In the genomic region with DNA sequence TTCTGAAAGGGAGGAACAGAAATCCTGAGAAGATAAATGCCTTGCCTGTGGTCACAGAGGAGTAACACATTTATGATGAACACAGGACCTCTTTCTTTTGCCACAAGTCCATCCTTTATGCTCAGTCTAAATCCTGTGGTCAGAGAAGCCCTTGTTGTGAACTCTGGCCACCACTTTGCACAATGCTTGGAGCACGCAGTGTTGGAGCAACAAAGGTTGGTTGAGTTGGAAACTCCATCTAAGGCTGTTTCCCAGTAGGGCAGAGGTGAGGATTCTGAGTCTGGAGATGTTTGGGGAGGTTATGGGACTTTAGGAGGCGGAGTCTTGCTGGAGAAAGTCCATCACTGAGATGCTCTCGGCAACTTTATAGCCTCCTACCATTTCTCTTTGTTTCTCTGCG, we compare ENCODE assay signal across 25 mouse cellular contexts. TPM values are rescaled to one million over a fixed set of nuclear protein-coding genes. Genes with fewer than 3 reads are reported as not detected.
"Had no signal": no experiment of that assay in that cellular context is flagged by ENCODE, and none has a peak within 500 bp of the region (broad histone marks: within the 10 kb centered on the region; RNA-seq: fewer than 3 reads in every experiment).

No protein-coding gene starts in this region.

- ATAC-seq: liver, embryonic 12.5 days; midbrain, embryonic 15.5 days had no signal

- DNase-seq: kidney, postnatal 10 days; kidney, postnatal 4 days; lung, postnatal 14 days; retina, postnatal 1 day; right cerebral cortex, postnatal 4 days; spleen, adult 18-20 months; thymus, postnatal 14 days had no signal

- H3K4me2 ChIP-seq: liver, embryonic 12.5 days; lung, embryonic 15.5 days; midbrain, embryonic 11.5 days; midbrain, embryonic 15.5 days; neural tube, embryonic 12.5 days had no signal

- H3K4me3 ChIP-seq: left cerebral cortex, adult 2 months; limb, embryonic 10.5 days; liver, embryonic 12.5 days; lung, embryonic 15.5 days; megakaryocyte, embryonic 14.5 days; midbrain, embryonic 15.5 days; neural tube, embryonic 12.5 days had no signal

- H3K36me3 ChIP-seq: limb, embryonic 10.5 days; liver, embryonic 12.5 days; lung, embryonic 15.5 days; midbrain, embryonic 15.5 days; neural tube, embryonic 12.5 days had no signal

- H3K9me3 ChIP-seq: limb, embryonic 10.5 days; liver, embryonic 12.5 days; lung, embryonic 15.5 days; midbrain, embryonic 15.5 days; neural tube, embryonic 12.5 days had no signal

- H3K9ac ChIP-seq: liver, embryonic 12.5 days; lung, embryonic 15.5 days; midbrain, embryonic 15.5 days; neural tube, embryonic 12.5 days had no signal

- H3K4me1 ChIP-seq: liver, embryonic 12.5 days; megakaryocyte, embryonic 14.5 days; neural tube, embryonic 12.5 days had no signal

- H3K27ac ChIP-seq: left cerebral cortex, adult 2 months; limb, embryonic 10.5 days; liver, embryonic 12.5 days; lung, embryonic 15.5 days; macrophage; midbrain, embryonic 15.5 days; neural tube, embryonic 12.5 days had no signal

- H3K27me3 ChIP-seq: lung, embryonic 15.5 days; midbrain, embryonic 15.5 days; neural tube, embryonic 12.5 days had no signal

RNA-seq across cellular contexts. Expression of gene F3, which starts 16.2 kb away (rescaled TPM):
- total RNA-seq: monocyte, adult 5-6 weeks had no signal

RNA-seq across cellular contexts. Expression of gene 4930432M17Rik, which starts 36.5 kb away (rescaled TPM):
- total RNA-seq: layer of hippocampus, adult 8-10 months; layer of hippocampus, postnatal 25 days; left cerebral cortex, adult 2 months; left cerebral cortex, postnatal 14 days; monocyte, adult 5-6 weeks; neutrophil, adult 5-6 weeks had no signal
- polyA plus RNA-seq: kidney, embryonic 14.5 days; limb, embryonic 10.5 days; limb, embryonic 14.5 days; liver, embryonic 12.5 days; liver, embryonic 16.5 days; lung, embryonic 15.5 days; macrophage; midbrain, embryonic 11.5 days; midbrain, embryonic 15.5 days; neural tube, embryonic 12.5 days; stomach, embryonic 16.5 days had no signal
